ENCODE assay signal across 7 mouse cellular contexts in the genomic region with DNA sequence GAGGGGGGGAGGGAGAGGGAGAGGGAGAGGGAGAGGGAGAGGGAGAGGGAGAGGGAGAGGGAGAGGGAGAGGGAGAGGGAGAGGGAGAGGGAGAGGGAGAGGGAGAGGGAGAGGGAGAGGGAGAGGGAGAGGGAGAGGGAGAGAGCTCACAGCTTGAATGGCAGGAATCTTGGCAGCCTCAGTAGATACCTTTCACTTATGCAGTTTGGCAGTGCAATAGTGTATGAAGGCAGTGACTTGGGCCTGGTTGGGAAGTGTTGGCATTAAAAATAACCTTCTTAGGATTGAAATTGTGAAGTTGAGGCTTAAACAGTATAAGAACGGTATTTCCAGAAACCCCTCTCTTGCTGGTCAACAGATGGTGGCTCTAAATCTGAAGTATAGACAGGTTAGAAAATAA.
A peak's percentile ranks its signal among the peaks of the same experiment; 100 is the strongest.
DNase-seq lines count a peak whose midpoint lies in the region; ATAC-seq lines count a peak whose summit lies in the region.

No protein-coding gene starts in this region.

- ATAC-seq in cerebellum, adult (ENCODE audit: insufficient number of reproducible peaks, low FRiP score, low TSS enrichment): peak; percentile 68; the same call in 1 of the 2 replicates
- peak; percentile 85 for ATAC-seq in frontal cortex, adult (ENCODE audit: low TSS enrichment)

- peak; percentile 71 for DNase-seq in brain, adult 2 months (ENCODE audit: low read depth, low spot score)
- DNase-seq in cerebellum, adult 18-20 months: peak; percentile 21 to 35
- peak; percentile 42 for DNase-seq in cerebellum, adult 9-10 months
- peak; percentile 4 to 23 for DNase-seq in cerebellum, postnatal 10 days
- DNase-seq in telencephalon, adult 2 months (ENCODE audit: low read depth, low spot score): peak; percentile 10

Comparison
In these comparisons a context has a peak if more than half of its experiments do, and no peak if none do; other contexts are left out.
1. Peak in every context shown above with its lines: DNase-seq and ATAC-seq.
2. DNase-seq: peak in every context shown above with its lines; median percentile 71 in brain, adult 2 months; 42 in cerebellum, adult 9-10 months; 28 in cerebellum, adult 18-20 months; 14 in cerebellum, postnatal 10 days; 10 in telencephalon, adult 2 months.